Mouse (Mus musculus) forebrain, embryonic 12.5 days (tissue): Measurements from ENCODE around the gene Abca15. TPM values are rescaled to one million over a fixed set of nuclear protein-coding genes. Genes with fewer than 3 reads are reported as not detected.

Experiments
- polyA plus RNA-seq: library from polyadenylated mRNA; unstranded; fragments of >200 nt; fragmentation: Nextera tagmentation; extraction: Ambion mirVana; gene quantifications from 2 replicates; pipeline ENCODE4 v1.2.1, GENCODE M21; 2016

Abca15 gene
- polyA plus RNA-seq, 1 experiment from 2014 or later = not detected

Other genes with a start within 250 kb of the Abca15 start
- gene Dnah3, start 233.4 kb upstream of the Abca15 start, polyA plus RNA-seq = 0.04 and 0.11 TPM in 2 replicates
- gene Tmem159, start 226.3 kb upstream of the Abca15 start, polyA plus RNA-seq = 8.0 and 8.9 TPM in 2 replicates
- gene Zp2, start 183.4 kb upstream of the Abca15 start, polyA plus RNA-seq = not detected in 2 replicates
- gene Anks4b, start 154.8 kb upstream of the Abca15 start, polyA plus RNA-seq = 0.05 TPM in 1 of 2 replicates, not detected in the other
- gene Crym, start 126.6 kb upstream of the Abca15 start, polyA plus RNA-seq = 17.1 and 25.4 TPM in 2 replicates
- not detected in 2 replicates for gene Abca14, start 124.7 kb upstream of the Abca15 start, polyA plus RNA-seq
- gene Abca16, start 81.0 kb downstream of the Abca15 start, polyA plus RNA-seq = 0.04 TPM in 1 of 2 replicates, not detected in the other